In genomic region chr9:43692538-43692937, GRCm38 (mm10) we compare ENCODE assay signal across 25 mouse cellular contexts. TPM values are rescaled to one million over a fixed set of nuclear protein-coding genes. Genes with fewer than 3 reads are reported as not detected.
DNase-seq lines count a peak whose midpoint lies in the region; ATAC-seq lines count a peak whose summit lies in the region.
"Had no signal": no experiment of that assay in that cellular context is flagged by ENCODE, and none has a peak within 500 bp of the region (broad histone marks: within the 10 kb centered on the region; RNA-seq: fewer than 3 reads in every experiment).

No protein-coding gene starts in this region.

- H3K27me3 ChIP-seq in hindbrain, embryonic 12.5 days, result no peaks in the 10 kb centered on the region
- H3K27me3 ChIP-seq: embryonic facial prominence, embryonic 13.5 days; hindbrain, embryonic 13.5 days; liver, embryonic 12.5 days; midbrain, embryonic 13.5 days had no signal

- H3K4me1 ChIP-seq in hindbrain, embryonic 12.5 days, result no peaks in the 10 kb centered on the region
- H3K4me1 ChIP-seq: embryonic facial prominence, embryonic 13.5 days; forebrain, embryonic 10.5 days; liver, embryonic 12.5 days; midbrain, embryonic 13.5 days had no signal

- H3K9me3 ChIP-seq in hindbrain, embryonic 12.5 days (replicated peaks), result no peaks in the 10 kb centered on the region
- H3K9me3 ChIP-seq: embryonic facial prominence, embryonic 13.5 days; forebrain, embryonic 10.5 days; hindbrain, embryonic 13.5 days; liver, embryonic 12.5 days; midbrain, embryonic 13.5 days had no signal

- H3K4me3 ChIP-seq in hindbrain, embryonic 12.5 days, result no peak overlapping the region
- H3K4me3 ChIP-seq: embryonic facial prominence, embryonic 13.5 days; forebrain, embryonic 10.5 days; gastrocnemius, adult 2 months; hindbrain, embryonic 13.5 days; liver, embryonic 12.5 days; midbrain, embryonic 13.5 days had no signal

- peak; percentile 35 for DNase-seq in left cerebral cortex, adult 11 months (ENCODE audit: low spot score)
- DNase-seq in left cerebral cortex, postnatal 10 days (ENCODE audit: extremely low spot score in 1 of 2, low spot score in 2 of 2), result no peak
- peak; percentile 10 for DNase-seq in urinary bladder, adult 2 months (ENCODE audit: low spot score)
- no peak for DNase-seq in urinary bladder, postnatal 25 days (ENCODE audit: low spot score)
- DNase-seq in right cerebral cortex, postnatal 25 days, result peak; percentile 77
- no peak for DNase-seq in cerebellum, adult 18-20 months
- DNase-seq: adrenal gland, postnatal 14 days; cerebellum, adult 11-12 months; gastrocnemius, adult 2 months; gastrocnemius, postnatal 36 days; heart, adult 18-20 months; heart, postnatal 36 days; kidney, postnatal 14 days; liver, postnatal 0 days; lung, postnatal 36 days had no signal

- no peaks in the 10 kb centered on the region for H3K36me3 ChIP-seq in hindbrain, embryonic 12.5 days
- H3K36me3 ChIP-seq: embryonic facial prominence, embryonic 13.5 days; forebrain, embryonic 10.5 days; hindbrain, embryonic 13.5 days; liver, embryonic 12.5 days; midbrain, embryonic 13.5 days had no signal

- no peak for ATAC-seq in hindbrain, embryonic 12.5 days (ENCODE audit: low FRiP score)
- ATAC-seq: forebrain, embryonic 16.5 days; intestine, embryonic 16.5 days; liver, embryonic 12.5 days; liver, postnatal 0 days; midbrain, embryonic 13.5 days; Patski had no signal

- no peak overlapping the region for H3K27ac ChIP-seq in hindbrain, embryonic 12.5 days
- H3K27ac ChIP-seq: embryonic facial prominence, embryonic 13.5 days; forebrain, embryonic 10.5 days; gastrocnemius, adult 2 months; hindbrain, embryonic 13.5 days; liver, embryonic 12.5 days; midbrain, embryonic 13.5 days had no signal

- 88% methylated on average over 10 of the region's 10 CpGs for WGBS in hindbrain, embryonic 12.5 days

- no peak overlapping the region for H3K9ac ChIP-seq in hindbrain, embryonic 12.5 days
- H3K9ac ChIP-seq: embryonic facial prominence, embryonic 13.5 days; hindbrain, embryonic 13.5 days; liver, embryonic 12.5 days; liver, postnatal 0 days; midbrain, embryonic 13.5 days had no signal

- intact Hi-C loops in left cerebral cortex, postnatal 10 days (cut with DNase I), result no loop called here

- H3K4me2 ChIP-seq in hindbrain, embryonic 12.5 days (replicated peaks), result no peak overlapping the region
- H3K4me2 ChIP-seq: embryonic facial prominence, embryonic 13.5 days; heart, embryonic 11.5 days; hindbrain, embryonic 13.5 days; liver, embryonic 12.5 days; midbrain, embryonic 13.5 days had no signal

RNA-seq across cellular contexts. Expression of gene Nectin1, which starts 51.2 kb away (rescaled TPM):
- total RNA-seq in left cerebral cortex, postnatal 10 days (2021), result 100 to 1,000 TPM in 1 of 2 experiments, 10 to 100 TPM in 1; 99.6 to 104 TPM
- polyA plus RNA-seq in urinary bladder, adult 2 months (2012; rRNA removed), result 13.8 and 28.1 TPM in 2 replicates
- 12.9 and 13.0 TPM in 2 replicates for polyA plus RNA-seq in hindbrain, embryonic 12.5 days (2016; fragmentation: Nextera tagmentation; extraction: Ambion mirVana)

Comparison
In these comparisons a context has a peak if more than half of its experiments do, and no peak if none do; other contexts are left out.
1. DNase-seq: peak in left cerebral cortex, adult 11 months (single experiment), urinary bladder, adult 2 months (single experiment) and right cerebral cortex, postnatal 25 days (single experiment); none in left cerebral cortex, postnatal 10 days (0 of 2), urinary bladder, postnatal 25 days (single experiment) and cerebellum, adult 18-20 months (0 of 2).